In the genomic region with DNA sequence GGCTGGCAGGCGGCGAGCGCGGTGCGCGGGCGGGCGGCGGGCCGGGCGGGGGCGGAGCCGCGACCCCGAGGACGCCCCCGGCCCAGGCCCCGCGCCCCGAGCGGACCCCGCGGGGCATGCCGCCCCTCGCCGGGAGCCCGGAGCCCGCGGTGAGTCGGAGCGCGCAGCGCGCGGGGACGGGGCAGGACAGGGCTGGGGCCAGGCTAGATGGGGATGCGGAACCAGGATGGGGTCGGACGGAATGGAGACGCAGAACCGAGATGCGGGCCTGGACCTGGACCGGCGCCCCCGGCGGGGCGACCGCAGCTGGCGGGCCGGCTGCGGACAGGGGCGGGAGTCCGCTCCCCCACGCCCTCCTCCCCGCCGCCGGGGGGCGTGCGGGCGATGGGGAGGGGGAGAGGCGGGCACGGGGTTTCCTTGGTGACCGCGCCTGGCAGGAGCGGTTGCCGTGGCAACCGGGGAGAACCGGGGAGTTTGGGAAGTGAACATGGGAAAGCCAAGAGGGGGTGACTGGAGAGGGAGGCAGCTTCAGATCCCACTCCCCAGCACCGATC, we compare ENCODE assay signal across 9 mouse cellular contexts. TPM values are rescaled to one million over a fixed set of nuclear protein-coding genes. Genes with fewer than 3 reads are reported as not detected.
DNase-seq lines count a peak whose midpoint lies in the region; ATAC-seq lines count a peak whose summit lies in the region.
"Had no signal": no experiment of that assay in that cellular context is flagged by ENCODE, and none has a peak within 500 bp of the region (broad histone marks: within the 10 kb centered on the region; RNA-seq: fewer than 3 reads in every experiment).

Gene Lrrc4b, plus strand, starts transcription at position 51 of the 554 bp plus-strand sequence.

- H3K9ac ChIP-seq in embryonic facial prominence, embryonic 12.5 days, result peak within 1 kb of the TSS; percentile 75
- H3K9ac ChIP-seq: liver, embryonic 14.5 days had no signal

- H3K27me3 ChIP-seq in embryonic facial prominence, embryonic 12.5 days, result peaks cover 72% of the 10 kb centered on the region

- ATAC-seq in embryonic facial prominence, embryonic 12.5 days (ENCODE audit: insufficient number of reproducible peaks, insufficient read depth, low FRiP score, low TSS enrichment), result no peak

- peak within 1 kb of the TSS; percentile 70 for H3K4me3 ChIP-seq in embryonic facial prominence, embryonic 12.5 days

- H3K9me3 ChIP-seq in embryonic facial prominence, embryonic 12.5 days, result no peaks in the 10 kb centered on the region

- H3K27ac ChIP-seq in embryonic facial prominence, embryonic 12.5 days, result peak within 1 kb of the TSS; percentile 73; the same call in 1 of the 2 replicates
- H3K27ac ChIP-seq: liver, embryonic 14.5 days had no signal

- DNase-seq in kidney, postnatal 4 days, result peak; percentile 6 to 27
- DNase-seq in kidney, adult 18-20 months, result no peak
- no peak for DNase-seq in heart, postnatal 14 days
- peak; percentile 84 for DNase-seq in left cerebral cortex, postnatal 14 days (ENCODE audit: low spot score in 2 of 2)
- peak; percentile 86 for DNase-seq in retina, postnatal 1 day
- no peak for DNase-seq in T-cell, adult 2 months (ENCODE audit: low spot score)
- no peak for DNase-seq in gastrocnemius, adult 8-10 months (ENCODE audit: low spot score in 2 of 2)

- 1% methylated on average over 37 of the region's 69 CpGs for WGBS in embryonic facial prominence, embryonic 12.5 days

- peaks cover 25% of the 10 kb centered on the region for H3K4me1 ChIP-seq in embryonic facial prominence, embryonic 12.5 days

- H3K4me2 ChIP-seq in embryonic facial prominence, embryonic 12.5 days (replicated peaks), result peak within 1 kb of the TSS; percentile 84

- intact Hi-C loops in heart, postnatal 14 days (cut with DNase I), result no loop called here
- intact Hi-C loops in left cerebral cortex, postnatal 14 days (cut with DNase I), result no loop called here

- H3K36me3 ChIP-seq in embryonic facial prominence, embryonic 12.5 days, result no peaks in the 10 kb centered on the region

RNA-seq across cellular contexts. Expression of gene Lrrc4b, which starts in this region (rescaled TPM):
- 2.3 and 2.6 TPM in 2 replicates for polyA plus RNA-seq in embryonic facial prominence, embryonic 12.5 days (2016; fragmentation: Nextera tagmentation; extraction: Ambion mirVana)
- 10 to 100 TPM; 18.7 to 19.7 TPM for total RNA-seq in heart, postnatal 14 days (2021)
- 100 to 1,000 TPM; 269 to 330 TPM for total RNA-seq in left cerebral cortex, postnatal 14 days (2021)
- under 1 TPM; 0.10 to 0.27 (median 0.11) TPM for total RNA-seq in gastrocnemius, adult 8-10 months (2022)

Comparison
In these comparisons a context has a peak if more than half of its experiments do, and no peak if none do; other contexts are left out.
1. RNA of gene Lrrc4b (total RNA-seq): 269 to 330 TPM in left cerebral cortex, postnatal 14 days and 18.7 to 19.7 TPM in heart, postnatal 14 days; 0.10 to 0.27 TPM in gastrocnemius, adult 8-10 months; every median in the first group is over 10 times any median in the second.
2. RNA of gene Lrrc4b (total RNA-seq): 269 to 330 TPM in left cerebral cortex, postnatal 14 days; 18.7 to 19.7 TPM in heart, postnatal 14 days; every median in the first group is over 10 times any median in the second.
3. DNase-seq: peak in kidney, postnatal 4 days (2 of 2), left cerebral cortex, postnatal 14 days (2 of 2) and retina, postnatal 1 day (single experiment); none in kidney, adult 18-20 months (single experiment), heart, postnatal 14 days (0 of 2), T-cell, adult 2 months (single experiment) and gastrocnemius, adult 8-10 months (0 of 2).